Mouse (Mus musculus) bone marrow macrophage, adult 2 months (primary cell): ENCODE data around the gene Dnah8.

ENCODE experiments used
- CTCF ChIP-seq: IDR thresholded peaks from 2 replicates; pipeline ENCODE4 v1.5.1; 2012; ENCODE audit warnings: low read depth, mild to moderate bottlenecking, low read length, moderate library complexity
- POLR2A ChIP-seq: IDR thresholded peaks from 2 replicates; pipeline ENCODE4 v1.6.1; 2012; ENCODE audit warnings: mild to moderate bottlenecking, low read depth, low read length, borderline replicate concordance

- TF ChIP-seq CTCF, result no peak
- TF ChIP-seq POLR2A, result no peak
Observed at GRCm38 (mm10) chr17:30897075-30897474, 272.9 kb downstream of the Dnah8 start.
